Mouse (Mus musculus): ENCODE results near the gene Cbfb.

- no peak for TF ChIP-seq MAFK (IDR thresholded peaks at IDR 0.05; ENCODE audit: insufficient read depth, low read depth, low read length)
- TF ChIP-seq CHD2 (IDR thresholded peaks at IDR 0.05; ENCODE audit: low read depth, low read length): no peak
These were observed 89.3 kb downstream of the Cbfb start for GRCm38 (mm10) chr8:105259721-105260320.

Measured in ES-E14 (cell line).